Comparison of ENCODE assay signal across 29 mouse cellular contexts in the genomic region with DNA sequence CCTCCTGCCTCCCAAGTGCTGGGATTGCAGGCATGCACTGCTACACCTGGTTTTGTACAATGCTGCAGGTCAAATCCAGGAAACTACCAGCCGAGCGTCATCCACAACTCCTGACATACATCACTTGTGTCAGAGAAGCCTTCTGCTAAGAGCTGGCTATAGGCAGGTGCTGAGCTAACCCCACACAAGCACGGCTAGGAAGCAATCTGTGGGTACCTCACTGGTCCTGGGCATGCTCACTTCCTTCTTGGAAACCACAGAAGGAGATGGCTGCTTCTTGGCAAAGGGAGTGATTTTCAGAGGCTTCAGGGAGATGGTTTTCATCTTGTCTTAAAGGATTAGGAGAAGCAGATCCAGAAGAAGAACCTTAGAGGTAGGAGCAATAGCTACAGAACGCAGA.
DNase-seq lines count a peak whose midpoint lies in the region; ATAC-seq lines count a peak whose summit lies in the region.
"Had no signal": no experiment of that assay in that cellular context is flagged by ENCODE, and none has a peak within 500 bp of the region (broad histone marks: within the 10 kb centered on the region; RNA-seq: fewer than 3 reads in every experiment).

No protein-coding gene starts in this region.

- DNase-seq in midbrain, embryonic 11.5 days (ENCODE audit: low spot score, missing footprints), result peak; percentile 80
- no peak for DNase-seq in adrenal gland, postnatal 4 days (ENCODE audit: low spot score in 2 of 2)
- DNase-seq in left cerebral cortex, adult 8-10 months (ENCODE audit: low spot score in 2 of 2), result no peak
- no peak for DNase-seq in hindbrain, embryonic 11.5 days (ENCODE audit: low spot score)
- DNase-seq in hindbrain, embryonic 14.5 days (ENCODE audit: low spot score), result no peak
- DNase-seq: adrenal gland, adult 2 months; adrenal gland, postnatal 14 days; B cell, adult 2 months; cerebellum, adult 11-12 months; cerebellum, adult 8-10 months; cerebellum, postnatal 10 days; forebrain, postnatal 0 days; gastrocnemius, postnatal 25 days; heart, adult 2 months; heart, postnatal 14 days; heart, postnatal 4 days had no signal

- H3K36me3 ChIP-seq in midbrain, embryonic 11.5 days (ENCODE audit: control insufficient read depth, insufficient read depth, low read length), result no peaks in the 10 kb centered on the region
- no peaks in the 10 kb centered on the region for H3K36me3 ChIP-seq in midbrain, embryonic 15.5 days (replicated peaks)
- no peaks in the 10 kb centered on the region for H3K36me3 ChIP-seq in hindbrain, embryonic 11.5 days (ENCODE audit: control insufficient read depth, insufficient read depth, low read length)
- no peaks in the 10 kb centered on the region for H3K36me3 ChIP-seq in hindbrain, embryonic 14.5 days (replicated peaks; ENCODE audit: control insufficient read depth, insufficient read depth)
- H3K36me3 ChIP-seq: embryonic facial prominence, embryonic 12.5 days; embryonic facial prominence, embryonic 15.5 days; G1E; heart, embryonic 10.5 days; heart, embryonic 13.5 days; hindbrain, embryonic 13.5 days had no signal

- H3K9ac ChIP-seq in midbrain, embryonic 11.5 days (ENCODE audit: low read length), result no peak overlapping the region
- no peak overlapping the region for H3K9ac ChIP-seq in midbrain, embryonic 15.5 days
- no peak overlapping the region for H3K9ac ChIP-seq in hindbrain, embryonic 11.5 days (ENCODE audit: low read depth, low read length)
- H3K9ac ChIP-seq in hindbrain, embryonic 14.5 days, result no peak overlapping the region
- H3K9ac ChIP-seq: embryonic facial prominence, embryonic 12.5 days; embryonic facial prominence, embryonic 15.5 days; forebrain, postnatal 0 days; heart, embryonic 13.5 days; hindbrain, embryonic 13.5 days had no signal

- 83% methylated on average over 4 of the region's 4 CpGs for WGBS in midbrain, embryonic 11.5 days
- WGBS in midbrain, embryonic 15.5 days, result 88% methylated on average over 4 of the region's 4 CpGs
- 88% methylated on average over 4 of the region's 4 CpGs for WGBS in hindbrain, embryonic 11.5 days
- WGBS in hindbrain, embryonic 14.5 days, result 89% methylated on average over 4 of the region's 4 CpGs

- ATAC-seq in midbrain, embryonic 11.5 days (ENCODE audit: low FRiP score), result no peak
- ATAC-seq in midbrain, embryonic 15.5 days (replicated peaks), result no peak
- ATAC-seq in hematopoietic stem cell, adult 5-6 weeks (replicated peaks in 1 of 2; ENCODE audit: insufficient read depth in 1 of 2, low FRiP score in 2 of 2, low TSS enrichment in 1 of 2, low read depth in 1 of 2, poor library complexity in 2 of 2, severe bottlenecking in 2 of 2), result peak; percentile 70 to 77; a peak in 3 of 4 replicates
- 0 out of 2 replicates have a peak, but pooled peaks have one; percentile 25 for ATAC-seq in monocyte, adult 5-6 weeks (replicated peaks; ENCODE audit: insufficient number of reproducible peaks, low FRiP score, low TSS enrichment, poor library complexity, severe bottlenecking)
- no peak for ATAC-seq in hindbrain, embryonic 11.5 days (ENCODE audit: low FRiP score)
- no peak for ATAC-seq in hindbrain, embryonic 14.5 days (ENCODE audit: low FRiP score)
- ATAC-seq: forebrain, embryonic 14.5 days; forebrain, postnatal 0 days; hindbrain, postnatal 0 days; inflammation-experienced regulatory T-cells, adult 6 months had no signal

- H3K4me1 ChIP-seq in midbrain, embryonic 11.5 days (ENCODE audit: control insufficient read depth, insufficient read depth, low read length), result peaks cover 7% of the 10 kb centered on the region
- peaks cover 26% of the 10 kb centered on the region for H3K4me1 ChIP-seq in midbrain, embryonic 15.5 days
- peaks cover 6% of the 10 kb centered on the region; the same call in 1 of the 2 replicates for H3K4me1 ChIP-seq in hindbrain, embryonic 11.5 days (replicated peaks; ENCODE audit: control insufficient read depth, insufficient read depth, low read length)
- peaks cover 22% of the 10 kb centered on the region for H3K4me1 ChIP-seq in hindbrain, embryonic 14.5 days (replicated peaks; ENCODE audit: control insufficient read depth, insufficient read depth, low read length)

- no peaks in the 10 kb centered on the region for H3K27me3 ChIP-seq in midbrain, embryonic 11.5 days (ENCODE audit: control insufficient read depth, insufficient read depth, low read length)
- no peaks in the 10 kb centered on the region for H3K27me3 ChIP-seq in midbrain, embryonic 15.5 days (replicated peaks)
- no peaks in the 10 kb centered on the region for H3K27me3 ChIP-seq in hindbrain, embryonic 11.5 days (ENCODE audit: control insufficient read depth, insufficient read depth, low read length)
- no peaks in the 10 kb centered on the region for H3K27me3 ChIP-seq in hindbrain, embryonic 14.5 days (ENCODE audit: control insufficient read depth, insufficient read depth, low read length)
- H3K27me3 ChIP-seq: CH12.LX; embryonic facial prominence, embryonic 15.5 days; heart, embryonic 13.5 days had no signal

- H3K9me3 ChIP-seq in midbrain, embryonic 11.5 days (ENCODE audit: control insufficient read depth, low read length), result no peaks in the 10 kb centered on the region
- H3K9me3 ChIP-seq in midbrain, embryonic 15.5 days, result no peaks in the 10 kb centered on the region
- H3K9me3 ChIP-seq in hindbrain, embryonic 11.5 days (ENCODE audit: control insufficient read depth, low read length), result no peaks in the 10 kb centered on the region
- no peaks in the 10 kb centered on the region for H3K9me3 ChIP-seq in hindbrain, embryonic 14.5 days (ENCODE audit: control insufficient read depth, low read length)
- H3K9me3 ChIP-seq: embryonic facial prominence, embryonic 12.5 days; embryonic facial prominence, embryonic 15.5 days; G1E; heart, embryonic 10.5 days; heart, embryonic 13.5 days; hindbrain, embryonic 13.5 days had no signal

- no peak overlapping the region for H3K27ac ChIP-seq in midbrain, embryonic 11.5 days (ENCODE audit: low read depth, low read length)
- no peak overlapping the region for H3K27ac ChIP-seq in midbrain, embryonic 15.5 days
- H3K27ac ChIP-seq in hindbrain, embryonic 11.5 days (ENCODE audit: low read depth, low read length), result no peak overlapping the region
- H3K27ac ChIP-seq in hindbrain, embryonic 14.5 days, result no peak overlapping the region
- H3K27ac ChIP-seq: embryonic facial prominence, embryonic 12.5 days; embryonic facial prominence, embryonic 15.5 days; heart, adult 2 months; heart, embryonic 10.5 days; heart, embryonic 13.5 days; hindbrain, embryonic 13.5 days; hindbrain, postnatal 0 days had no signal

- no peak overlapping the region for H3K4me3 ChIP-seq in midbrain, embryonic 11.5 days (ENCODE audit: low read depth, low read length)
- H3K4me3 ChIP-seq in midbrain, embryonic 15.5 days, result no peak overlapping the region
- H3K4me3 ChIP-seq in hindbrain, embryonic 11.5 days (ENCODE audit: low read depth, low read length), result no peak overlapping the region
- no peak overlapping the region for H3K4me3 ChIP-seq in hindbrain, embryonic 14.5 days (replicated peaks; ENCODE audit: low read length)
- H3K4me3 ChIP-seq: embryonic facial prominence, embryonic 12.5 days; embryonic facial prominence, embryonic 15.5 days; heart, adult 2 months; heart, embryonic 10.5 days; heart, embryonic 13.5 days; hindbrain, embryonic 13.5 days had no signal

- no peak overlapping the region for H3K4me2 ChIP-seq in midbrain, embryonic 11.5 days
- H3K4me2 ChIP-seq in midbrain, embryonic 15.5 days, result no peak overlapping the region
- H3K4me2 ChIP-seq in hindbrain, embryonic 11.5 days (replicated peaks; ENCODE audit: low read depth, low read length), result no peak overlapping the region
- no peak overlapping the region for H3K4me2 ChIP-seq in hindbrain, embryonic 14.5 days (replicated peaks)
- H3K4me2 ChIP-seq: embryonic facial prominence, embryonic 12.5 days; embryonic facial prominence, embryonic 15.5 days; heart, embryonic 13.5 days; hindbrain, embryonic 13.5 days had no signal

Comparison
In these comparisons a context has a peak if more than half of its experiments do, and no peak if none do; other contexts are left out.
1. ATAC-seq: peak in hematopoietic stem cell, adult 5-6 weeks (2 of 2) and monocyte, adult 5-6 weeks (single experiment); none in midbrain, embryonic 11.5 days (single experiment), midbrain, embryonic 15.5 days (single experiment), hindbrain, embryonic 11.5 days (single experiment) and hindbrain, embryonic 14.5 days (single experiment).